Mouse (Mus musculus) gastrocnemius, postnatal 25 days (tissue): ENCODE data around the gene Zfp935. TPM values are rescaled to one million over a fixed set of nuclear protein-coding genes. Genes with fewer than 3 reads are reported as not detected.
"Not testable (repeated sequence)": the region's sequence is repeated elsewhere in the genome, so short reads cannot be mapped to it uniquely, and the experiment has no call there.

Experiments used
- DNase-seq: peaks from one replicate; pipeline ENCODE4 v3.0.0; 2022
- long read RNA-seq, 2 experiments: library from polyadenylated mRNA; stranded (forward); transcript quantifications; one replicate each; pipeline ENCODE4 v2.0.0; 2021
- microRNA-seq, 2 experiments: library from miRNA; unstranded; fragments of <30 nt; microRNA quantifications; one replicate each; pipeline ENCODE4 v1.2.0; 2021; ENCODE audit warnings: borderline replicate concordance in 2 of 2
- total RNA-seq, 2 experiments: library from RNA; stranded (reverse); gene quantifications; 1 replicate in 1 of 2; 2 replicates in 1 of 2; pipeline ENCODE4 v1.2.3; 2021

Gene Zfp935
- total RNA-seq = under 1 TPM in 1 of 2 experiments, not detected in 1; 0.31 TPM
- long read RNA-seq, experiment 1 = 0 reads
- long read RNA-seq, experiment 2 = 0 reads

DNA sequence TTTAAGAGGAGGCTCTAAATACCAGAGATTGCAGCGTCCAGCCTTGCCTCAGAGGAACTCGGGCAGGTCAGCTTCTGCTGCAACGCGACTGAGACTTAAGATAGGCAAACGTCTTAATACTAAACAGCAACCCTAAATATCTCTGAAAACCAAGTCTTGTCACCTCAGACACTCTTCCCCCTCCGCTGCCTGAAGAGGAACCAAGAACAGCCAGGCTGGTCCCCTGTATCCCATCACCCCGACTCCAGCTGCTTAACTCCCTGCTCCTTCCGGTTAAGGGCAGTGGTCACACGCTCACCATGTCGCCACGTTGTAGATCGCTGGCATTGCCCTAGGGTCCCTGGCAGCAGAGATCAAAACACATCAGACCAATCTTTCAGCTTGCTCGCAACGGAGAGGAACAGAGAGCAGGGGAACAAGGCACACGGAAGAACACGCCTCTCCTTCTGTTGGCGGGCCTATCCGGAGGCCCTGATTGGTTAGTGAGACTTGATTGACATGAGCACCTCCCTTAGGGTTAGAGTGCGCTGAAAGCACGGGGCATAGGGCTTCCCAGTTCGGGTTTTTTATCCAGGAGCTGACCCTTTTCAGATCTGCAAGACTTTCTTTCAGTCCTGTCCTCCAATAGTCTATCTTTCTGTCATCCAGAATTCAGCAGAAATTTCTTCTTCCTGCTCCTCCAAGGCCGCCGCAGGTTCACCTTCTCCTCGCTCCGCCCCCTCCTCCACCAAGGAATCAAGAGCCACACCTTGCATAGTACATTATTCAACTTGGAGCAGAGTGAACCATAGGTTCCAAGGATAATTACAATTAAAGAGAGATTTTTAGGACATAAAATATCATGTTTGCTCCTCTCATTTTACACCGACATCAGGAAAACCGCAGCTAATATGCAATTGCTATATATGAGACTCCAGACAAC lies at the start of gene Zfp935:
Gene Zfp935 (minus strand): TSS at position 323 of the 922 bp plus-strand sequence.
- DNase-seq = peak; percentile 73

DNA sequence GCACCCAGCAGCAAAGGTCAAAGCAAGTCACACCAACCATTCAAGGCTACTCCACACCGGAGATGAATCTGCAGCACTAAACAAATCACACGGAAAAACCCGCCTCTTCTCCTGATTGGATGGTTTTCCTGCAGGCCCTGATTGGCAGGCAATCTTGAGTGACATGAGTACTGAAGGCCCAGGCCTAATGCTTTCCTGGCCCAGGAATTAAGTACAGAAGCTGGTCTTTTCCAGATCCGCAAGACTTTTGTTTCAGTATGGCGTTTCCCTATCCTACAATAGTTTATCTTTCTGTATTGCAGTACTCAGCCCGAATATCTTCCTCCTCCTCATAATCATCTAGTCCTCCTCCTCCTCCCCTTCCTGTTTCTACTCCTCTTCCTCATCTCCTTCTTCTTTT lies 12.8 kb upstream of the Zfp935 start, which contains the start of gene Zfp934:
Gene Zfp934 (minus strand): TSS at position 101 of the 400 bp plus-strand sequence.
- not testable (repeated sequence) for DNase-seq

DNA sequence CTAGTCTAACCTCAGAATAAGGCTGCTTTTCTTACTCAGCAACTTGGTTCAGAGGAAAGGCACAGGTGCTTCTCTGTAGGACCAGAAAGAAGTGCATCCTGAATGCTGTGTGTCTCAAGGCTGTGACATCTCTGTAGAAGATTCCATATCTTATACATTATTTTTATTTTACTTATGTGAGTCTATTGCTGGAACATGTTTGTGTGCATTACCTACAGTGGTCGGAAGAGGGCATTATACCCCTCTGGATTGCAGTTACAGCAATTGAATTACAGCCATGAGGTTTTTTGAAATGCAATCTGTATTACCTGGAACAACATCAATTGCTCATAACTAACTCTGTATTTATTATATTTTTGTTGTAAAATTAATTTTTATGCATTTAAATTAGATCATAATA lies 3.4 kb upstream of the Zfp935 start:
- DNase-seq = not testable (repeated sequence)

DNA sequence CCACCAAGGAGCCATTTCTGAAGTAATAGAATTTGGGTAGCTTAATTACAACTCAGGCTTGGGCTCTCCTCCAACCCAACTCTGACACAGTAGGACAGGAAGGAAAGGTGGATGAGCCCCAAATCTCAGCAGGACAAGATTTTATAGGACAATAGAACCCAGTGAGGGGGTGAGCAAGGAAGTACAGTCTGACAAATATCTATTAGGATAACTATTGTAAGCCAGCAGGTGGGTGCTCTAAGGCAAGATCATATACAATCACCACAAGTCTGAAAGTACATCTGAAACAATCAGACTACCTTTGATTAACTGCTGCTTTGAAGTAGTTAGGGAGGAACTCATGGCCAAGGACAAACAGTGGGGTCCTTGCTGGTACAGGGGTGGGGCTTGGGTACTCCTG lies 28.2 kb downstream of the Zfp935 start:
- not testable (repeated sequence) for DNase-seq

DNA sequence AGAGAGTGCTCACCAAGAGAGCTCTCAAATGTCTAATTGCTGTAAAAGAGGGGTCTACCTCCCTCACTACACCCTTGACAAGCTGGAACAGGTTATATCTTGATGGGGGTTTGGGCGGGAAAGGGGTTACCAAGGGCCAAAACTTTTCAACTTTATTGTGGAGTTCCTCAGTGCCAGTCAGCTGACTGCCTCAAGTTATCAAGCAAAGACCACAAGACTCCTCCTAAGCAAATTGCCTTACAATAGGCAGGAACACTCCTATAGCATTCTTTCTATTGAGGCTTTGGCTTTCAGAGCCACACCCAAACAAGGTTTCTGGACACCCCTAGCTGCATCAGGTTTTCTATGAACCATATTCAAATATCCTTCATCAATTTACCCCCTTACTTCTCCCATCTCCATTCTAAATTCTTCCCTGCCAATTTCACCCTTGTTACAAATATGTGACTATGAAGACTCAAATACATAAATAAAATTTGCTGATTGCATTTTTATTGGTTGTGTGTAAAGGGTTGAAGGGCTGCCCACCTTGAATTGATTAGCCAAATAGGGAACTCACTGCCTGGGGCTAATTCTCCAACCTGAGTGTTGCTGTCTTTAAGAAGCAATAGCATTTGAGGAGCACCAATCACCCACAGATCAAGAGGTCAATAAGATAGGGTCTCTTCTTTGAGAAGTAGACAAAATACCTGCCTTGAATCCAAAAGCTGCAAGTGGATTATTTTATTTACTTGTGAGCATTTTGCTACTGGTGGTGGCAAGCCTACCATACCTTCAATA lies 47.5 kb downstream of the Zfp935 start:
- not testable (repeated sequence) for DNase-seq

DNA sequence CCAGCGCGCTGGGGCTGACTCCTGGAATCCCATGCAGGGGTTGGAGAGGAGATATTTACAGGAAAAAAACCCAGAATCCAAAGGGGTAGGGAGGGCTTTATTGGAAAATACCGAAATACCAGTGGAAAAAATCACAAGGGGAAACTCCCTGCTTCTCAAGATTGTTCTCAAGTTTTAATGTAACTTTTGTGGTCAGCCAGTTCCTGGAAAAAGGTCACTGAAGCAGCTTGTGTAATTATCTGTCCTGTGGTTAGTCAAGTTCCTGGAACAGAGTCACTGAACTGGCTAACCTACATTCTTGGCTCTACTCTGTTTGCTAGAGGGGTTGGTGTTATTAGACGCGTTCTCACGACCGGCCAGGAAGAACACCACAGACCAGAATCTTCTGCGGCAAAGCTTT lies 85.7 kb downstream of the Zfp935 start:
- DNase-seq = not testable (repeated sequence)

DNA sequence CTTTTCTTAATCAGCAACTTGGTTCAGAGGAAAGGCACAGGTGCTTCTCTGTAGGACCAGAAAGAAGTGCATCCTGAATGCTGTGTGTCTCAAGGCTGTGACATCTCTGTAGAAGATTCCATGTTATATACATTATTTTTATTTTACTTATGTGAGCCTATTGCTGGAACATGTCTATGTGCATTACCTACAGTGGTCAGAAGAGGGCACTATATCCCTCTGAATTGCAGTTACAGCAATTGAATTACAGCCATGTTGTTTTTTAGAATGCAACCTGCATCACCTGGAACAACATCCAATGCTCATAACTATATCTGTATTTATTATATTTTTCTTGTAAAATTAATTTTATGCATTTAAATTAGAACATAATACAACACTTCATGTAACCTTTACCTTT lies 88.4 kb downstream of the Zfp935 start:
- not testable (repeated sequence) for DNase-seq

DNA sequence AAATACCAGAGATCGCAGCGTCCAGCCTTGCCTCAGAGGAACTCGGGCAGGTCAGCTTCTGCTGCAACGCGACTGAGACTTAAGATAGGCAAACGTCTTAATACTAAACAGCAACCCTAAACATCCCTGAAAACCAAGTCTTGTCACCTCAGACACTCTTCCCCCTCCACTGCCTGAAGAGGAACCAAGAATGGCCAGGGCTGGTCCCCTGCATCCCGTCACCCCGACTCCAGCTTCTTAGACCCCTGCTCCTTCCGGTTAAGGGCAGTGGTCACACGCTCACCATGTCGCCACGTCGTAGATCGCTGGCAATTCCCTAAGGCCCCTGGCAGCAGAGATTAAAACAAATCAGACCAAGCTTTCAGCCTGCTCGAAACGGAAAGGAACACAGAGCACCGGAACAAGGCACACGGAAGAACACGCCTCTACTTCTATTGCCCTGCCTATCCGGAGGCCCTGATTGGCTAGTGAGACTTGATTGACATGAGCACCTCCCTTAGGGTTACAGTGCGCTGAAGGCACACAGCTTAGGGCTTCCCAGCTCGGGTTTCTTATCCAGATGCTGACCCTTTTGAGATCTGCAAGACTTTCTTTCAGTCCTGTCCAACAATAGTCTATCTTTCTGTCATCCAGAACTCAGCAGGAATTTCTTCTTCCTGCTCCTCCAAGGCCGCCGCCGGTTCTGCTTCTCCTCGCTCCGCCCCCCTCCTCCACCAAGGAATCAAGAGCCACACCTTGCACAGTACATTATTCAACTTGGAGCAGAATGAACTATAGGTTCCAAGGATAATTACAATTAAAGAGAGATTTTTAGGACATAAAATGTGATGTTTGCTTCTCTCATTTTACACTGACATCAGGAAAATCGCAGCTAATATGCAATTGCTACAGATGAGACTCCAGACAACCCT lies 91.6 kb downstream of the Zfp935 start, which contains the start of gene Gm49359:
Gene Gm49359 (minus strand): TSS at position 409 of the 911 bp plus-strand sequence.
- peak; percentile 86 for DNase-seq

Small RNA genes lying within 50 kb of the gene (microRNA-seq; reads per million reads assigned to microRNA genes)
- gene Gm22256 = 0 to 0.26 reads per million in 2 experiments

Other genes with a start within 250 kb of the Zfp935 start
- gene Gm3604, start 175.3 kb downstream of the Zfp935 start, total RNA-seq = under 1 TPM; 0.23 to 0.40 TPM
- 1 to 10 TPM; 4.3 to 4.5 TPM for gene Gm49359, start 91.7 kb downstream of the Zfp935 start, total RNA-seq
- 1 to 10 TPM; 2.0 to 2.2 TPM for gene Zfp934, start 12.7 kb upstream of the Zfp935 start, total RNA-seq
- gene 6720489N17Rik, start 65.7 kb upstream of the Zfp935 start, total RNA-seq = under 1 TPM; 0.64 to 0.67 TPM
- 1 to 10 TPM; 2.1 TPM for gene Platr25, start 202.2 kb upstream of the Zfp935 start, total RNA-seq
- gene Gm5141, start 227.3 kb upstream of the Zfp935 start, total RNA-seq = 1 to 10 TPM in 1 of 2 experiments, under 1 TPM in 1; 0.64 to 1.2 TPM